Mouse (Mus musculus): ENCODE results near the gene Tpo.

The Tpo gene

GRCm38 (mm10) chr12:30132524-30132923 lies at the start of gene Tpo:
Gene Tpo, minus strand, starts transcription at chr12:30132624.
- no peak for DNase-seq (ENCODE audit: low read depth, low spot score)

- no peak for DNase-seq (ENCODE audit: low read depth, low spot score)
These were observed 49.3 kb upstream of the Tpo start for GRCm38 (mm10) chr12:30181721-30182120.

GRCm38 (mm10) chr12:30179623-30180022 lies 47.2 kb upstream of the Tpo start:
- no peak for DNase-seq (ENCODE audit: low read depth, low spot score)

- no peak for DNase-seq (ENCODE audit: low read depth, low spot score)
These were observed 45.5 kb upstream of the Tpo start for GRCm38 (mm10) chr12:30177966-30178365.

- DNase-seq (ENCODE audit: low read depth, low spot score) = no peak
These were observed 45.1 kb upstream of the Tpo start for GRCm38 (mm10) chr12:30177529-30177928.

GRCm38 (mm10) chr12:30168491-30168890 lies 36.1 kb upstream of the Tpo start:
- no peak for DNase-seq (ENCODE audit: low read depth, low spot score)

- DNase-seq (ENCODE audit: low read depth, low spot score) = no peak
These were observed 32.1 kb upstream of the Tpo start for GRCm38 (mm10) chr12:30164538-30164937.

GRCm38 (mm10) chr12:30164005-30164404 lies 31.6 kb upstream of the Tpo start:
- DNase-seq (ENCODE audit: low read depth, low spot score) = no peak

GRCm38 (mm10) chr12:30161731-30162406 lies 29.4 kb upstream of the Tpo start:
- DNase-seq (ENCODE audit: low read depth, low spot score) = no peak

GRCm38 (mm10) chr12:30160475-30160874 lies 28.1 kb upstream of the Tpo start:
- no peak for DNase-seq (ENCODE audit: low read depth, low spot score)

- DNase-seq (ENCODE audit: low read depth, low spot score) = no peak
These were observed 27.4 kb upstream of the Tpo start for GRCm38 (mm10) chr12:30159788-30160187.

- DNase-seq (ENCODE audit: low read depth, low spot score) = no peak
These were observed 21.8 kb upstream of the Tpo start for GRCm38 (mm10) chr12:30154079-30154673.

GRCm38 (mm10) chr12:30142085-30142484 lies 9.7 kb upstream of the Tpo start:
- no peak for DNase-seq (ENCODE audit: low read depth, low spot score)

GRCm38 (mm10) chr12:30129411-30129716 lies 3.1 kb downstream of the Tpo start:
- no peak for DNase-seq (ENCODE audit: low read depth, low spot score)

GRCm38 (mm10) chr12:30128561-30129410 lies 3.6 kb downstream of the Tpo start:
- no peak for DNase-seq (ENCODE audit: low read depth, low spot score)

- DNase-seq (ENCODE audit: low read depth, low spot score) = no peak
These were observed 10.1 kb downstream of the Tpo start for GRCm38 (mm10) chr12:30122347-30122746.

GRCm38 (mm10) chr12:30112271-30112670 lies 20.2 kb downstream of the Tpo start:
- no peak for DNase-seq (ENCODE audit: low read depth, low spot score)

- no peak for DNase-seq (ENCODE audit: low read depth, low spot score)
These were observed 22.5 kb downstream of the Tpo start for GRCm38 (mm10) chr12:30109646-30110605.

GRCm38 (mm10) chr12:30102891-30103565 lies 29.4 kb downstream of the Tpo start:
- DNase-seq (ENCODE audit: low read depth, low spot score) = no peak

- no peak for DNase-seq (ENCODE audit: low read depth, low spot score)
These were observed 40.3 kb downstream of the Tpo start for GRCm38 (mm10) chr12:30092081-30092480.

GRCm38 (mm10) chr12:30083971-30084370 lies 48.5 kb downstream of the Tpo start:
- no peak for DNase-seq (ENCODE audit: low read depth, low spot score)

All from CD4-positive, CD25-positive, alpha-beta regulatory T cell, adult 2 months (primary cell).